Mouse (Mus musculus): ENCODE measurements at regions not wholly inside any gene's neighbourhood (a gene's known extent, or its start where the extent isn't known, plus 50 kb on each side); places are given as distances from the start of the nearest gene placed in this dataset.
"Not testable (repeated sequence)": the region's sequence is repeated elsewhere in the genome, so short reads cannot be mapped to it uniquely, and the experiment has no call there.

DNA sequence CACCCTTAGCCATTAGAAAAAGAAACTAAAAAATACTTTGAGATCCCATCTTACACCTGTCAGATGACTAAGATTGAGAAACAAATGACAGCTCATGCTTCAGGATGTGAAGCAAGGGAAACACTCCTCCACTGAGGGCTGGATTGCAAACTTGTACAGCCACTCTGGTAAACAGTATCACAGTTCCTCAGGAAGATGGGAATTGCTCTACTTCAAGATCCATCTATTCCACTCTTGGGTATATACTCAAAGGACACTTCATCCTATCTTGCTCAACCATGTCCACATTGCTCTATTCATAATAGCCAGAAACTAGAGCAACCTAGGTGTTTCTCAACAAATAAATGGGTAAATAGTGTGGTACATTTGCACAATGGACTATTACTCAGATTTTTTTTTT is 241.2 kb downstream of the Snx19 start:
- DNase-seq (ENCODE audit: low spot score) = no peak

DNA sequence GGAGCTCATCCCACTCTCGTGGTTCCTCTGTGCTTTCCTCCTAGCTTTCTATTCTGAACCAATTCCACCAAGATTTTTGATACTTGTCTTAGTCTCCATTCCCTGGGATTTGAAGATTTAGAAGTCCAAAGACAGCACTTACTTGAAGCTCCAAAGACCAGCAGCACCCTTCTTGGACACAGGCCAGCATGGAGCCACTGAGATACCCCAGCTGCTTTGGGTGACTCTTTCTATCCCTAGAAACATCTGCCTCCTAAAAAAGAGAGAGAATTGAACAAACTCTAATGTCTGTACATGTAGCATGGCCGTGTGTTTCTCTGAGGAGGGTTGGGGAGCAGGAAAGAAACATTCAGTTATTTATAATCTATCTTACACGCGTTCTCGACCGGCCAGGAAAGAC is 235.5 kb downstream of the Snx19 start:
- DNase-seq (ENCODE audit: low spot score) = no peak

- DNase-seq (ENCODE audit: low spot score) = no peak
Observed at GRCm38 (mm10) chr9:30653961-30654360, 227.1 kb downstream of the Snx19 start.

GRCm38 (mm10) chr9:30653210-30653609 is 226.3 kb downstream of the Snx19 start:
- no peak for DNase-seq (ENCODE audit: low spot score)

- DNase-seq (ENCODE audit: low spot score) = no peak
Observed at GRCm38 (mm10) chr9:30649392-30650054, 222.6 kb downstream of the Snx19 start.

DNA sequence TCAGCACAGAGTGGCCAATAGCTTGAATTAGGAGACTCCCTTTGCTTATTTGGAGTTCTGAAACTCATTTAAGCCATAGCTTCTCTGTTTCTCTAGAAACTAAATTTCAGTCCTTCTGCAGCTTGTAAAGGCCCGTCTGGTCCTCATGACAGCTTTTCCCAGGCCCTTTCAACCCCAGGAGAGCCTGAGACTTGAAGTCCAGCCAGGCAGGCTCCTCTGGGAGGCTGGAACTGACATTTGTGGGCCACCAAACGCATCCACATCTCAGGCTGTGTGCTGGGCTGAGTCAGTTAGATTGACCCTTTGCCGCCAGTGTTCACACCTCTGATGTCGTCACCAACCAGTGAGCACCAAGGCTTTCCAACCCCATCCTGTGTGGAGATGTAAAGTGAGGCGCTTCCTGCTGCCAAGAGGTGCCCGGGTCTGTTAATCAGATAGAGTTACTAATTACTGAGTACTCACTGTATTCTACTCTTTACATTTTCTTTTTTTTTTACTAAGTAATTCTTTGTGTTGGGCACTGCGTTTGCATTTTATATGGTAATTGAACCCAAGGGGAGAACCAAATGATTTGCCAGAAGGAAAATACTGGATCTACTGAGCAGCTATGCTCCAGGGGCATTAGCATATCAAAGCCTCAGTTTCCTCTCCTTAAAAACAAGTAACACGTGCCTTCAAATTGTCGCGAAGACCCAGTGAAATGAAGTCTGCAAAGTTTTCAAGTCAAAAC is 207.0 kb downstream of the Snx19 start:
- no peak for DNase-seq (ENCODE audit: low spot score)

DNA sequence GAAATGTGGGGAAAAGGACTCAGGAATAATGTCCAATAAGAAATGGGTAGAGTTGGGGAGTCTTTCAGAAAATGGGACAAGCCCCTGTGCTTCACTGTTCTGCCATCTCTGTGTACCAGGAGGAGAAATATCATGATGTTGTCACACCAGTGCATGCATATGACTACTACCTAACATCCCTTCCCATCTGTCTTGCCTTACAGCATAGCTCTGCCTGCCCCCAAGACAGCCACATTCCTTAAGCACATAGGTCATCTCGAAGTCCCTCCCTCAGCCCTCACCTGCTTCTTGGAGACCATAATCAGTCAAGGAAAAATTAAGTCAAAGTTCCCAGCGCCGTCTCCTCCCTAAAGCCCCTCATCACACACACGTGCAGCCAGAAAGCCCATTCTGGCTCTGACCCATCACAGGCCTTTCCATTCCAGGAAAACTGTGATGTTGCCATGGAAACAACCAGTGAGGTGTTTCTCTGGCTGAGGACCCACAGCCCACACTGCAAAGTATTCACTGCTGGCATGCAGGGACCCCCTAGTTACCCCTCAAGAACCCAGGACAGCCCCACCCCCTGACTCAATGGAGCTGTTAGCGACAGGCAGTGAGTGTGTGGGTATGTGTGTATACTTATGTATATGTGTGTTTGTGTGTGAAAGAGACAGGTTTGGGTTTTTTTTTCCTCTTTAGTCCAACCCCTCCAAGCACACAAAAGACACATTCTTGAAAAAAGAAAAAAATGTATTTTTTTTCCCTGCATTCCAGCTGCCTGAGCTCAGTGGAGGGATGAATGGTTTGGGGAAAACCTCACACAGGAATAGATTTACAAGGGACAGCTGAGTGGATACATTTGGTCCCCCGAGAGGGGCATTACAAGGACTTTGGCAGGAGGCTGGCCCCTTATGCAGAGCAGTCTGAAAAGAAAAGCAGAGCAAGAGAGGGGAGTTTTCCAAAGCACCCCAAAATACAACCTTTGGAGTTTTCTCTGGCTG is 205.5 kb downstream of the Snx19 start:
- no peak for DNase-seq (ENCODE audit: low spot score)

DNA sequence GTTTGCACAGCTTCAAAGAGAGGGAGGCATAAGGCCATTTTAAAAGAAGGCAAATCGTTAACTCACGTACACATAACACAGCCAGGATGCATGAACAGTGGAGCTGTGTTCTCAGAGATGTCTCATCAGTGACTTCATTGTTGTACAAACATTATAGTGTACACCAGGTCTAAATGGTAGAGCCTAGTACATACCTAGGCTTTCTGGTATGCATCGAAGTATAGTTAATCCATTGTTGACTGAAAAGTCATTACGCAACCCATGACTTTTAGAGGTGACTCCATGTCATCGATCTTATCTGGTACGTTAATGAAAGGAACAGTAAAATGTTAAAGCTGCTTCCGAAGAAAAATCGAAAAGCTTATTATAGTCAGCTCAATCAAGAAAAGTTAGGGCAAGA is 198.7 kb downstream of the Snx19 start:
- DNase-seq (ENCODE audit: low spot score) = no peak

DNA sequence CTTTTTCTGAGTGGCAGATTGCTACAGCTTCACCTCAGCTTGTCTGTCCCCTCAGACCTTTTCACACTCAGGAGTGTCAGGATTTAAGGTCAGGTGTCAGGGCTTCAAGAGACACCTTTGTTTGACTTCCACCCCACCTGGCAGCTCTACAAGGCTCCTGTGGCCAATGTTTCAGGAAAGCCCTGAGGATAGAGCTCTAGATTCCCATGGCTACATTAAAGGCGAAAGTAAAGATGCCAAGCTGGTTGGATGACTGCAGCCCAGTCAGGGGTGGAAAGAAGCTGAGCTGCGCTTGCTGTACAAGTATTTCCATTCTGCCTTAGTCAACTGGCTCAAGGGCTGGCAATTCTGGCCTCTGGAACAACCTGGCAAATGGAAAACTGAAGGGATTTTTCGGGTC is 198.2 kb downstream of the Snx19 start:
- no peak for DNase-seq (ENCODE audit: low spot score)

- DNase-seq (ENCODE audit: low spot score) = no peak
Observed at GRCm38 (mm10) chr9:30624481-30624880, 197.6 kb downstream of the Snx19 start.

GRCm38 (mm10) chr9:30619325-30619724 is 192.4 kb downstream of the Snx19 start:
- no peak for DNase-seq (ENCODE audit: low spot score)

DNA sequence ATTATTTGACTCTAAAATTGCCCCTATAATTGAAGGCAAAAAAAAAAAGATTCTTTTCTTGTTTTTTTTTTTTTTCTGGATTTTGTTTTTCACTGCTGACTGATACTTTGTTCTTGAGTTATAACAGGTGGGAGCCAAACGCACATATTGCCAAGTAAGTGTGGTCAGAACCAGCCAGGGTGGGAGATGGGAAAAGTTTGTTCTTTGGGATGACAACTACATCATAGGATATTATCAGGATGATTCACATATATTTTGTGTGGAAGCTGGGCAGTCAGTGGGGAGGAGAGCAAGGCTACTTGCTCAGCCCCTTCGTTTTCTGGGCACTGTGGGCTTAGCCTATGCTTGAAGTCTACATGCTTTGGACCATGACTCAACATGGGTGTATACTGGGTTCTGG is 191.3 kb downstream of the Snx19 start:
- no peak for DNase-seq (ENCODE audit: low spot score)

DNA sequence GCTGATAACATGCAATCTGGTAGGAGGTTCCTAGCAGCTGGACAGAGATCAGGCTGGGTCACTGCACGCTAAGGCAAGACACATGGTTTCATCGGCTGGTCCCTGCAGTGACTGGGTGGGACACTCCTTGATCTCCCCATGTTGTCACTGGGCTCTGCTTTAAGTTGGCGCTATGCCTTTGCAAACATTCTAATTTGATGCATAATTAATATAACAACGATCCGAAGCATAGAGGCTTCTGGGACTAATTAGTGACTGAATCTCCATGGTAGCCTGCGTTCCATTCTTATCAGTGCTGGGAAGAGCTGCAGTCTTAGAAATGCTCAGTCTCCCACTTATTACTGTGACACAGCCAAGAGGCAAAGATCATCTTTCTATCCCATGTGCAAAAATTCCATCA is 186.8 kb downstream of the Snx19 start:
- no peak for DNase-seq (ENCODE audit: low spot score)

GRCm38 (mm10) chr9:30613003-30613552 is 186.2 kb downstream of the Snx19 start:
- DNase-seq (ENCODE audit: low spot score) = no peak

GRCm38 (mm10) chr9:30610328-30610727 is 183.4 kb downstream of the Snx19 start:
- DNase-seq (ENCODE audit: low spot score) = no peak

DNA sequence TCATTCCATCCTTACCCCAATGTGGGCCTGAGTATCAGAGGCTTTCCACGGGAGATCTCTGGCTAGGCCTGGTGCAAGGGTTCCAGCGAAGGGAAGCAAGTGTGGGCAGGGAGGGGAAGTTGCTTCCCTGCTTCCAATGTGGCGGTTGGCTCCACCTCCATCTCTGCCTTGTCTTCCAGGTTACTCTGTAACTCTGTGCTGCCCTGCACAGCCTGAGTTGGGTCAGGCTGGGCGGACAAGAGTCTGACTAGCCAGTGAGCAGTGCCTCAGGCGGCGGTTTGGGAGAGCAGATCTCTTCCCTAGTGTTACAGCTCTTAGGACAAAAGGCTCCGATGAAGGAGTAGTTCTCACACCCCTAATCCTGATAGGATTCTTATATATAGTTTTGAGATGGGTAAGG is 172.8 kb downstream of the Snx19 start:
- no peak for DNase-seq (ENCODE audit: low spot score)

- DNase-seq (ENCODE audit: low spot score) = no peak
Observed at GRCm38 (mm10) chr9:30597691-30598090, 170.8 kb downstream of the Snx19 start.

DNA sequence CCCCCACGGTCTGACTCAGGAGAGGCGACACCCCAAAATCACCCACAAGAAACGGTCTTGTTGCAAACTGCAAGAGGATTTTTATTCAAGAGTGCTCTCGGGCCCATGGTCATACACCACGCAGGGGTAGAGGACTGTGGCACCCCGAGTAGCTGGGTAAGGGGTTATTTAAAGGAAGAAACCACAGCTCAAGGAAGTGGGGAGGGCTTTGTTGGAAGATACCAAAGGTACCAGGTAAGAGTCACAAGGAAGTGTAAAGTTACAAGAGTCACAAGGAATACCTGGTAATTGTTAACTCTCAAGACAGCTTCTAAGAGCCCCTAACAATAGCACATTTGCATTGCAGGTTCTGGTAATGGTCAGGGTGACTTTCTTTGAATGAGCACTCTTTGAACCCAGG is 170.2 kb downstream of the Snx19 start:
- DNase-seq (ENCODE audit: low spot score) = not testable (repeated sequence)

GRCm38 (mm10) chr9:30592601-30593000 is 165.7 kb downstream of the Snx19 start:
- no peak for DNase-seq (ENCODE audit: low spot score)

DNA sequence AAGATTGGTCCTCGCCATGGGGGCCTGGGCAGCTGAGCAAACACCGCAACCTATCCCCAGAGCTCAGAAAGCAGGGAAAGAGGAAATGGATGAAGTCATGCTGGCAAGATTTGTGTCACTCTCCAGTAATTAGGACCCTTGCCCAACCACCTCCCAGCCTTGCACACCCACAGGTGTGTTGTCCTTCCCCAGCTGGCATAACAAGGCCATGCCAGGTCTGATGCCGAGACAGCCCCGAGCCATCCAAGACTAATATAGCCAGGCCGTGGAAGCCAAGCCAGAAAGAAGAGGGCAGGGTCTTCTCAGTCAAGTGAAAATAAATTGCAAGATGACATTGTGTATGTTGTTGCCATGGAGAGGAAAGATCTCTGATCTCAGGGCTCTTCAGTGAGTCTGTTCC is 164.3 kb downstream of the Snx19 start:
- DNase-seq (ENCODE audit: low spot score) = no peak

GRCm38 (mm10) chr9:30590661-30591179 is 163.8 kb downstream of the Snx19 start:
- DNase-seq (ENCODE audit: low spot score) = no peak

DNA sequence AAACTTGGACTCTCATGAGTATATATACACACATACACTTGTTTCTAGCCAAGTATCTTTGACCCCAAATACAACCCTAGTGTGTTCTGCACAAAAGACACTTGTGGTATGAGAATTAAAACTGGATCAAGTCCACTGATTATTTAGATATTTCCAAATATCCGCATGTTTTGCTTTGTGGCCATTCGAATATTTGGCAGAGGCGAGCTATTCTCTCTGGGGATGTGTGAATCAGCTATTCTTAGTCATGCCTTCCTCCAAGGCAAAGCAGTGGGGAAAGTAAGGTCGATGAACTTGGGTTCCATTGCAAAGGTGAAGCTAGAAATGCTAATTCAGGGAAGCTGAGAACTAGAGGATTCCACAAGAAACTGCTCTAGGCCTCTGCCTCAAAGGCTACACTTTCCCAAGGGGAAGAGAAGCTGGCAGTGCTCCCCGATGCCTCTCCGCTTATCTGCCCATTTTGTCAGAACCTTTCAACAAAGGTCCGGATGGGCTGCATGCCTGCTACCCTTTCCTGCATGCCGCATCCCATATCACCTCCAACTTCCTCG is 154.4 kb downstream of the Snx19 start:
- DNase-seq (ENCODE audit: low spot score) = no peak
